Mouse (Mus musculus): ENCODE measurements at regions not wholly inside any gene's neighbourhood (a gene's known extent, or its start where the extent isn't known, plus 50 kb on each side); places are given as distances from the start of the nearest gene placed in this dataset.

DNA sequence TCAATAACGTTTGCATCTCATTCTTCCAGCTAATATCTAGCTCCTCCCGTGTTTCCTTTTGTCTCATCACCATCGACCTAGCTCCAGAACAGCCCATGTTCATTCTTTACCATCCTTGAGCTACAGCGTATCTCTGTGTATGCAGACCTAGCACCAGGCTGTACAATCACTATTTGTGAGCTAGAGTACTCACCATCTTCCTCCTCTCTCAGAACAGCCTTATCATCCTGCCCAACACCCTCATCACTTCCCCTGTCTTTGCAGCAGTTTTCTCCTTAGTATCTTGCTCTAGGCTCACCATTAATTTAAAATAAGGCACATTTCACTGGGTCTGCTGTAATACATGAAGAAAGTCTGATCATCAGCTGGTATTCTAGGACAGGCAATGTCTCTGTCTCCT is 88.6 kb downstream of the Fam84a start:
- TF ChIP-seq CTCF (IDR thresholded peaks at IDR 0.05; ENCODE audit: insufficient read depth, low read length) (no peak), POLR2A (IDR thresholded peaks at IDR 0.05; ENCODE audit: borderline replicate concordance, extremely low read depth, low read depth, low read length) (no peak)
